9 mouse cellular contexts compared by ENCODE assay signal in genomic region chr17:12689537-12689936, GRCm38 (mm10). TPM values are rescaled to one million over a fixed set of nuclear protein-coding genes. Genes with fewer than 3 reads are reported as not detected.
DNase-seq lines count a peak whose midpoint lies in the region; ATAC-seq and TF ChIP-seq lines count a peak whose summit lies in the region.
"Had no signal": no experiment of that assay in that cellular context is flagged by ENCODE, and none has a peak within 500 bp of the region (broad histone marks: within the 10 kb centered on the region; RNA-seq: fewer than 3 reads in every experiment).

No protein-coding gene starts in this region.

- H3K4me1 ChIP-seq in cerebellum, adult 2 months (ENCODE audit: control insufficient read depth, insufficient read depth, low read length), result peaks cover 30% of the 10 kb centered on the region
- H3K4me1 ChIP-seq in liver, postnatal 0 days (ENCODE audit: insufficient read depth), result no peaks in the 10 kb centered on the region

- 0 out of 2 replicates have a peak, but pooled peaks have one; percentile 18 for TF ChIP-seq CTCF in cerebellum, adult 2 months (IDR thresholded peaks at IDR 0.05; ENCODE audit: borderline replicate concordance, insufficient read depth, low read depth, low read length)
- TF ChIP-seq CTCF in left cerebral cortex, adult 2 months (IDR thresholded peaks at IDR 0.05), result peak; percentile 58
- peak; percentile 56 for TF ChIP-seq CTCF in liver, postnatal 0 days (IDR thresholded peaks at IDR 0.05; ENCODE audit: low read depth)

- 84% methylated on average over 3 of the region's 3 CpGs for WGBS in cerebellum, adult 2 months
- WGBS in liver, postnatal 0 days (ENCODE audit: insufficient replicate concordance), result 61% methylated on average over 3 of the region's 3 CpGs

- no peak overlapping the region for H3K27ac ChIP-seq in cerebellum, adult 2 months (ENCODE audit: insufficient read depth, low read length)
- no peak overlapping the region for H3K27ac ChIP-seq in left cerebral cortex, adult 2 months
- no peak overlapping the region for H3K27ac ChIP-seq in liver, postnatal 0 days (ENCODE audit: low read depth)
- H3K27ac ChIP-seq: embryonic facial prominence, embryonic 13.5 days had no signal

- no peak for TF ChIP-seq EP300 in liver, postnatal 0 days (IDR thresholded peaks at IDR 0.05; ENCODE audit: low read depth)

- ATAC-seq in liver, postnatal 0 days, result no peak
- no peak for ATAC-seq in erythroid progenitor cell, adult 5-6 weeks (replicated peaks; ENCODE audit: low FRiP score, poor library complexity, severe bottlenecking)

- intact Hi-C loops in left cerebral cortex, adult 2 months (cut with DNase I), result loop anchor here (10.0 kb wide), 1 partner anchor 445 kb away; no protein-coding TSS in a partner anchor

- no peak overlapping the region for H3K4me2 ChIP-seq in liver, postnatal 0 days (ENCODE audit: low read depth, low read length)
- H3K4me2 ChIP-seq: embryonic facial prominence, embryonic 13.5 days had no signal

- TF ChIP-seq POLR2A in cerebellum, adult 2 months (IDR thresholded peaks at IDR 0.05; ENCODE audit: borderline replicate concordance, insufficient read depth, low read length), result no peak

- peak in 1 of 2 experiments; percentile 35 for DNase-seq in cerebellum, adult 2 months
- DNase-seq in cerebellum, adult 11-12 months, result no peak
- peak in 1 of 2 experiments; percentile 20 for DNase-seq in left cerebral cortex, adult 2 months (ENCODE audit: extremely low spot score in 1 of 2, low spot score in 2 of 2)
- no peak for DNase-seq in left cerebral cortex, adult 8-10 months (ENCODE audit: low spot score in 2 of 2)
- DNase-seq in embryo, embryonic 11 days, result peak; percentile 48
- no peak for DNase-seq in liver, postnatal 0 days
- DNase-seq in neural tube, embryonic 10.5 days (ENCODE audit: extremely low spot score, low spot score), result no peak

- no peak overlapping the region for H3K9ac ChIP-seq in liver, postnatal 0 days (replicated peaks)
- H3K9ac ChIP-seq: embryonic facial prominence, embryonic 13.5 days had no signal

- no peaks in the 10 kb centered on the region for H3K9me3 ChIP-seq in liver, postnatal 0 days (ENCODE audit: low read length)
- H3K9me3 ChIP-seq: embryonic facial prominence, embryonic 13.5 days had no signal

- peaks cover 59% of the 10 kb centered on the region for H3K36me3 ChIP-seq in liver, postnatal 0 days (replicated peaks; ENCODE audit: insufficient read depth, low read length)

- H3K4me3 ChIP-seq in cerebellum, adult 2 months (replicated peaks; ENCODE audit: insufficient read depth, low read depth, low read length), result no peak overlapping the region
- no peak overlapping the region for H3K4me3 ChIP-seq in left cerebral cortex, adult 2 months
- H3K4me3 ChIP-seq in liver, postnatal 0 days (ENCODE audit: low read depth, low read length), result no peak overlapping the region
- H3K4me3 ChIP-seq: embryonic facial prominence, embryonic 13.5 days had no signal

- H3K27me3 ChIP-seq in cerebellum, adult 2 months (ENCODE audit: control insufficient read depth, insufficient read depth, low read length), result no peaks in the 10 kb centered on the region
- no peaks in the 10 kb centered on the region for H3K27me3 ChIP-seq in liver, postnatal 0 days (ENCODE audit: insufficient read depth, low read length)
- H3K27me3 ChIP-seq: embryonic facial prominence, embryonic 13.5 days had no signal

RNA-seq across cellular contexts. Expression of gene Slc22a1, which starts 13.9 kb away (rescaled TPM):
- polyA plus RNA-seq in cerebellum, adult 2 months (2012; rRNA removed), result 0.19 and 0.46 TPM in 2 replicates
- total RNA-seq in left cerebral cortex, adult 2 months (2021), result under 1 TPM; 0.61 to 0.96 TPM
- total RNA-seq in left cerebral cortex, adult 8-10 months (2022), result 1 to 10 TPM in 1 of 4 experiments, under 1 TPM in 2, not detected in 1; 0.97 to 2.4 (median 0.98) TPM
- 6.1 and 11.7 TPM in 2 replicates for polyA plus RNA-seq in liver, postnatal 0 days (2015; fragmentation: Nextera tagmentation; extraction: Ambion mirVana)
- not detected in 2 replicates for total RNA-seq in erythroid progenitor cell, adult 5-6 weeks (2015; ENCODE audit: low replicate concordance)
- 0.26 TPM in 1 of 2 replicates, not detected in the other for total RNA-seq in erythroid progenitor cell, adult 5-6 weeks (2017; ENCODE audit: low replicate concordance)
